Mouse (Mus musculus): ENCODE measurements around the gene Gm20521. TPM values are rescaled to one million over a fixed set of nuclear protein-coding genes. Genes with fewer than 3 reads are reported as not detected.

Gm20521 gene
- polyA plus RNA-seq, 1 experiment from 2014 or later: 0.11 TPM

GRCm38 (mm10) chr14:54924641-54925348 lies 41.6 kb downstream of the Gm20521 start:
- DNase-seq: no peak
- Histone ChIP-seq H3K27ac (ENCODE audit: low read depth) (no peak overlapping the region), H3K4me1 (ENCODE audit: insufficient read depth) (peaks cover 11% of the 10 kb centered on the region), H3K36me3 (replicated peaks; ENCODE audit: insufficient read depth, low read length) (no peaks in the 10 kb centered on the region), H3K4me2 (ENCODE audit: low read depth, low read length) (no peak overlapping the region), H3K27me3 (ENCODE audit: insufficient read depth, low read length) (peaks cover 50% of the 10 kb centered on the region), H3K9me3 (ENCODE audit: low read length) (no peaks in the 10 kb centered on the region), H3K4me3 (ENCODE audit: low read depth, low read length) (no peak overlapping the region), H3K9ac (replicated peaks) (no peak overlapping the region)
- no peak for TF ChIP-seq EP300 (IDR thresholded peaks at IDR 0.05; ENCODE audit: low read depth)
- no peak for TF ChIP-seq CTCF (IDR thresholded peaks at IDR 0.05; ENCODE audit: low read depth)
- peak; percentile 76 for ATAC-seq
- 56% methylated on average over 7 of the region's 7 CpGs for WGBS (ENCODE audit: insufficient replicate concordance)

GRCm38 (mm10) chr14:54925349-54926342 lies 42.4 kb downstream of the Gm20521 start, which contains the start of gene Efs:
TSS of gene Efs (minus strand) at chr14:54926126.
- no peak for TF ChIP-seq EP300 (IDR thresholded peaks at IDR 0.05; ENCODE audit: low read depth)
- no peaks in the 10 kb centered on the region for H3K36me3 ChIP-seq (replicated peaks; ENCODE audit: insufficient read depth, low read length)
- H3K4me3 ChIP-seq (ENCODE audit: low read depth, low read length): peak within 1 kb of the TSS; percentile 37
- 7% methylated on average over 56 of the region's 57 CpGs for WGBS (ENCODE audit: insufficient replicate concordance)
- H3K27me3 ChIP-seq (ENCODE audit: insufficient read depth, low read length): peaks cover 50% of the 10 kb centered on the region
- H3K9me3 ChIP-seq (ENCODE audit: low read length): no peaks in the 10 kb centered on the region
- H3K4me2 ChIP-seq (ENCODE audit: low read depth, low read length): peak within 1 kb of the TSS; percentile 66
- ATAC-seq (peak; percentile 13; the same call in 1 of the 2 replicates), DNase-seq (peak; percentile 26)
- H3K9ac ChIP-seq (replicated peaks): no peak within 1 kb of the TSS; the same call in 1 of the 2 replicates
- H3K4me1 ChIP-seq (ENCODE audit: insufficient read depth): peaks cover 11% of the 10 kb centered on the region
- H3K27ac ChIP-seq (ENCODE audit: low read depth): no peak within 1 kb of the TSS

- 2% methylated on average over 50 of the region's 58 CpGs for WGBS (ENCODE audit: insufficient replicate concordance)
- H3K27ac ChIP-seq (ENCODE audit: low read depth): no peak overlapping the region
- H3K4me3 ChIP-seq (ENCODE audit: low read depth, low read length): peak overlapping the region; percentile 37
- peaks cover 11% of the 10 kb centered on the region for H3K4me1 ChIP-seq (ENCODE audit: insufficient read depth)
- no peaks in the 10 kb centered on the region for H3K36me3 ChIP-seq (replicated peaks; ENCODE audit: insufficient read depth, low read length)
- DNase-seq: no peak
- no peak overlapping the region; the same call in 1 of the 2 replicates for H3K9ac ChIP-seq (replicated peaks)
- ATAC-seq: no peak
- H3K27me3 ChIP-seq (ENCODE audit: insufficient read depth, low read length): peaks cover 50% of the 10 kb centered on the region
- TF ChIP-seq CTCF (IDR thresholded peaks at IDR 0.05; ENCODE audit: low read depth): no peak
- no peak for TF ChIP-seq EP300 (IDR thresholded peaks at IDR 0.05; ENCODE audit: low read depth)
- H3K9me3 ChIP-seq (ENCODE audit: low read length): no peaks in the 10 kb centered on the region
- peak overlapping the region; percentile 66 for H3K4me2 ChIP-seq (ENCODE audit: low read depth, low read length)
Observed at GRCm38 (mm10) chr14:54926401-54927158, 43.3 kb downstream of the Gm20521 start.

GRCm38 (mm10) chr14:54927296-54927695 lies 44.1 kb downstream of the Gm20521 start:
- Histone ChIP-seq H3K4me1 (ENCODE audit: insufficient read depth) (peaks cover 11% of the 10 kb centered on the region), H3K4me2 (ENCODE audit: low read depth, low read length) (no peak overlapping the region), H3K27me3 (ENCODE audit: insufficient read depth, low read length) (peaks cover 50% of the 10 kb centered on the region), H3K9ac (replicated peaks) (no peak overlapping the region), H3K9me3 (ENCODE audit: low read length) (no peaks in the 10 kb centered on the region), H3K4me3 (ENCODE audit: low read depth, low read length) (no peak overlapping the region), H3K36me3 (replicated peaks; ENCODE audit: insufficient read depth, low read length) (no peaks in the 10 kb centered on the region), H3K27ac (ENCODE audit: low read depth) (no peak overlapping the region)
- ATAC-seq (no peak), DNase-seq (no peak)
- 21% methylated on average over 7 of the region's 7 CpGs for WGBS (ENCODE audit: insufficient replicate concordance)
- no peak for TF ChIP-seq CTCF (IDR thresholded peaks at IDR 0.05; ENCODE audit: low read depth)
- no peak for TF ChIP-seq EP300 (IDR thresholded peaks at IDR 0.05; ENCODE audit: low read depth)

GRCm38 (mm10) chr14:54929801-54930200 lies 46.6 kb downstream of the Gm20521 start:
- TF ChIP-seq EP300 (IDR thresholded peaks at IDR 0.05; ENCODE audit: low read depth) (no peak), CTCF (IDR thresholded peaks at IDR 0.05; ENCODE audit: low read depth) (no peak)
- no peak for ATAC-seq
- Histone ChIP-seq H3K27me3 (ENCODE audit: insufficient read depth, low read length) (peaks cover 44% of the 10 kb centered on the region), H3K4me2 (ENCODE audit: low read depth, low read length) (no peak overlapping the region), H3K4me3 (ENCODE audit: low read depth, low read length) (no peak overlapping the region), H3K36me3 (replicated peaks; ENCODE audit: insufficient read depth, low read length) (no peaks in the 10 kb centered on the region), H3K4me1 (ENCODE audit: insufficient read depth) (peaks cover 11% of the 10 kb centered on the region), H3K27ac (ENCODE audit: low read depth) (no peak overlapping the region), H3K9ac (replicated peaks) (no peak overlapping the region), H3K9me3 (ENCODE audit: low read length) (no peaks in the 10 kb centered on the region)
- WGBS (ENCODE audit: insufficient replicate concordance): 62% methylated on average over 5 of the region's 5 CpGs
- DNase-seq: no peak

Measured in liver, postnatal 0 days (tissue).